Mouse (Mus musculus) right cerebral cortex, postnatal 10 days (tissue): ENCODE data around the gene Mctp2.
A peak's percentile ranks its signal among the peaks of the same experiment; 100 is the strongest.

Experiments
- DNase-seq, 2 experiments: peaks; one replicate each; pipeline ENCODE4 v3.0.0; 2021; ENCODE audit warnings: low spot score in 2 of 2

Mctp2 gene

GRCm38 (mm10) chr7:72169320-72169719, 137.1 kb downstream of the Mctp2 start:
- DNase-seq, result no peak

- DNase-seq, result no peak
Observed at GRCm38 (mm10) chr7:72165726-72166701, 140.4 kb downstream of the Mctp2 start.

DNA sequence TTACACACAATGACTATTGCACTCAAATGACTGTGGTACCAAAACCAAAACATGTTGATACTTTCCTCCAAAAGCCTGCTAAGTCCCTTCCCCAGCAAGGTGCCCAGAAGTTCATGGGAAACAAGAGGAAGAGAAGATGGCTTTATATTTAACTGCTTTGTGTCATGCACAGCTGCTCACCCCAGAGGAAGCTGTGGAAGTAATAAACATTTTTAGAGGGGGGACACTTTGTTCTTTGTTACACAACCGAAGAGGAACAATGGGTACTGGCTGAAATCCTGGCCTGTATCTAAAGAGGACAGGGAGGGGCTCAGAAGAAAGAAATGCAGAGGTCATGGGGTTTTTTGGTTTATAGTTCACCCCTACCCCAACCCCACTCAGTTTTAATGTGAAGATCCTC, 144.2 kb downstream of the Mctp2 start:
- DNase-seq, result no peak

DNA sequence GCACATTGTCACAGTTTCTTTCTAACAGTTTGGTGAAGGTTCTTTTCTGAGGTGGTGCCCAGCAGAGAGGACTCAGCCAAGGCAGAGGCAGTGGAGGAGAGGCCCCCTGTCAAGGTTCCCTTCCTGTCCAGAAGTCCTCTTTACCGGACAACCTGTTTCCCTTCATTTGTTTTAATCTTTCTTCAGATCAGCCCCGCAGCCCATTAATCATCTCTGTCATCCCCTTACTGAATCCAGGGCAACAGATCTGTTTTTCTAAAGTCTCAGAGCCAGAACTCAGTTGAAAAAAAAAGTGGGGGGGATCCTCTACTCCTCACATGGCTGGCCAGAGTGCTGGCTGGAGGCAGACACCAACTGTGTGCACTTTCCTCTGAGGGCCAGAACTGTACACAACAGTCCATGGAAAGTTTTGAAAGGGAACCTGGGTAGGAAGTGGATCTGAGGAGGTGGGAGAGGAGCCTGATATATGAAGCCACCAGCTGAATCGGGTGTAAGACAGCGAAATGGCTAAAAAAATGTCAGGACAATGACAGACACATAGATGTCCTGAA, 146.8 kb downstream of the Mctp2 start:
- DNase-seq, result no peak

GRCm38 (mm10) chr7:72150799-72151708, 155.4 kb downstream of the Mctp2 start:
- no peak for DNase-seq

DNA sequence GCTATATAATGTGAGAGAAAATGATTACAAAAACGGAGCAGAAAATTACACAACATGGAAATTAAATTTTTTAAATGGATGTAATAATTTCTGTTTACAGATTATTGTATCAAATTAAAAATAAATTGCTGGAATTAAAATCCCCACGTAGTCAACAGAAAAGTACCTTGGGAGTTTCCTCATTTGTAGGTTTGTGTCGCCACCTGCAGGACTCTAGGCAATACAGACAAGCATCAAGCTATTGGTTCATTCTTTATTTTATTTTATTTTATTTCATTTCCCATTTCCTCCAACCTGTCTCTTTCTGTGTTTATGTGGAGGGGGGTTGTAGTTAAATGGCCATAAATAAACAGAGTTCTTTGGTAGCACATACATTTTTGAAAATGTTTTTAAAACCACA, 157.3 kb downstream of the Mctp2 start:
- peak; percentile 67 to 76 for DNase-seq

DNA sequence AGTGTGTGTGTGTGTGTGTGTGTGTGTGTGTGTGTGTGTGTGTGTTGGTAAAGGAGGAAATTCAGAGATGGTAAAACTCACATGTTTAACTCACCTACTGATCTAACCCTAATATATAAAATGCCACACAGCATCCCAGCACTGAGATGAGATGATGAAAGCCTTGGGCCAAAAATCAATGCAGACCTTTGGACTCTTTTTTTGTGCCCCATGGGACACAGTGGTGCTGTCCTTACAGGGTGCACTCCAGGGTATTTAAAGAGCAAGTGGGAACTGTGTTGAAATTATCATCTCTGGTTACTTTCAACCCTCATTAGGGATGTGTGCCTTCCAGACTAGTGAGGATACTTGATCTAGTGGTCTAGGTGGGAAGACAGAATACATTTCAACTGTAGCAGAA, 159.6 kb downstream of the Mctp2 start:
- DNase-seq, result no peak

GRCm38 (mm10) chr7:72145726-72146520, 160.5 kb downstream of the Mctp2 start:
- DNase-seq, result no peak

- no peak for DNase-seq
Observed at GRCm38 (mm10) chr7:72138701-72139100, 167.7 kb downstream of the Mctp2 start.

DNA sequence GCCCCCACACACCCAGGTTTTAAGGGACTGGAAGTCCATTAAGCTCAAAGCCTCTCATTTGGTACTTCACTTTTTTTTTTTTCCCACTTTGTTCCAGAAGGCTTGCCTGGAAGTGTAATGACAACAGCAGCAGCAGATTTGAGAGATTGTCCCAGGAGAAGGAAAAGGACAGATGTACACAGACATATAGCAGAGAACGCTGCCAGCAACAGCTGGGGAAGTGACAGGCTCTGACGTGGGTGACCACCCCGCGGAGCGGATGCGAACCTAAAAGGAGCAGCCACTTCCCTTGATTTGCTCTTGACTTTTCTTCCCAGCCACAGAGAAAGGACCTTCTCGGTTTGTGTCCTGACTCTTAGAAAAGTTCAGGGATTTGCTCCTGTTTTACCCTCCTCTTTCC, 185.4 kb downstream of the Mctp2 start:
- no peak for DNase-seq

- DNase-seq, result peak; percentile 61 to 62
Observed at GRCm38 (mm10) chr7:72119713-72120112, 186.7 kb downstream of the Mctp2 start.

- no peak for DNase-seq
Observed at GRCm38 (mm10) chr7:72117376-72118077, 188.9 kb downstream of the Mctp2 start.

DNA sequence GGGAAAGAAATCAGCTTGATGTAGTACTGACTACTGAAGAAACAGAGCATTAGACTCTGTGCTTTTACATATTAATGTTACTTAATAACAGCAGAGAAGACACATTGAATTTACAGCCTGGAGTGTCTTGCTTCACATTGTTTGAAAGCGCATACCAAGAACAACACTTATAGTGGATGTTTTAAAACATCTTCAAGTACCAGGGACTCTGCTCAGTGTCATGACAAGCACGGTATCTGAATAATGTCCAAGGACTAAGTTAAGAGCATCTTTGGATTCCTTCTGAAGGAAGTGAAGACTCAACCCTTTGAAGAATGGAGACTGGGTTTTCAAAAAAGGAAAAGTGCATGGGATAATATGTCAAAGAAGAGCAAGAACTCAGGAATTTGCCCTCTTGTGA, 191.3 kb downstream of the Mctp2 start:
- no peak for DNase-seq

GRCm38 (mm10) chr7:72110578-72110977, 195.8 kb downstream of the Mctp2 start:
- DNase-seq, result no peak

- no peak for DNase-seq
Observed at GRCm38 (mm10) chr7:72108639-72109399, 197.6 kb downstream of the Mctp2 start.

DNA sequence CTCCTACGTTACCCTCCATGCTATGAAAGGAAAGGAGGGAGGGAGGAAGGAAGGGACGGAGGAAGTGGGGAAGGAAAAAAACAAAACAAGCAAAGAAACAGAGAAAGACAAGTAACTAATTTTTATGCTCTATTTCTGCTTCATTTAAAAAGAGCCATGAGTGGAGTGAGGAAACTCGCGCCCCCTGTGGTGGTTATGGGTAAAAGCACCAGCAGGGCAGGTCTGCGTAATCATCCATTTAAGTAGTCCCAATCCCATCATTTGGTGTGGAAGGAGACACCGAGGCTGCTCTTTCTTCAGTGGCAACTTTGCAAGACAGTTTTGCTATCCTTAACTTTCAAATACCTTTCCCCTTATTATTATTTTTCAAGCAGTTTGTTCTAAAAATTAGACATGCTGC, 202.2 kb downstream of the Mctp2 start:
- DNase-seq, result no peak

DNA sequence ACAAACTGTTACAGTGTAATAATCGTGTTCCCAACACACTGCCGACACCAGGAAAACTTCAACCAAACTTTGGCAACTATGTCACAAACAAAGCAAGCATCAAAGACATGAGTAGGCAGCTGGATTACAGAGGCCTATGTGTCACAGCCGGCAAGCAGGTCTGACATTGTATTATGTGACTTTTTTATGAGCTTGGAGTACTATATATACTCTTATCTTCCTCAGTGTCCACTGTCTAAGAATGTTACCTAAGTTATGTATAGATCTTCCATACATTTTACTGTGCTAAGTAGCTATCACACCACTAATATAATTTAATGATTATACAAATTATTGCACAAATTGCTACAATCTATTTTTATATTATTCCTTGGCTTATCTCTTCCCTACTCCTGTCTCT, 202.8 kb downstream of the Mctp2 start:
- DNase-seq, result no peak

DNA sequence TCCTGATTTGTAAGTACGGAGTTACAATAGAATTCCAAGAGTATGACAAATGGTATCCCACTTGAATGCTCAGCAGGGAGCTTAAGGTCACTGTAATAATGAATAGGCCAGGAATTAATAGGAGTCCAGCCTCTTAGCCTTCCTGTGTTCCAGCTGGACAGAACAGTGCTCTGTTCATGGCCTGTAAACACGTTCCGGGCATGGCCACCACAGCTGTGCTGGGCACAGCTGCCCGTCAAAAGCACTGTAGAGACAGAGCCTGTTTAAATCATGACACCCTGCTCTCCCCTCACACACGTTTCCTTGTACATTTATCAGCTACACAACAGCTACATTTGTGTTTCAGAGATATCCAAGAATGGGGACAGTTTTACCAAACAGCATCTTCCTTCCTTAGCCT, 205.7 kb downstream of the Mctp2 start:
- peak in 1 of 2 experiments; percentile 43 for DNase-seq

DNA sequence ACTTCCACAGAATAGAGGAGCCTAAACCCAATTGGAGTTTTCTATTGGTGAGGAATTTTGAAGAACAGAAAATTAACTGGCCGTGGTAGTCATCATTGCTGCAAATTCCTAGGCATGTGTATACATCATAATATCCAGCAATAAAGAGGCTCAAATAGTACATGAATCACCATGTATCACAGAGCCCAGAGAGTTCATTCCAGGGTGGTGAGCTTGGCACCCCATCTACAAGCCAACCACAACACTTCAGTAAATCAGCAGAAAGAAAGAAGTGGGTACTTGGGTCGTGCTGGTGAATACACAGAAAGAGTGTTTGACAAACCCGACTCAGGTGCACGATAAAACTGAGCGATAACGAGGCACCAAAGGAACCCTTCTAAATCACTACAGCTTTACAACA, 207.8 kb downstream of the Mctp2 start:
- no peak for DNase-seq

DNA sequence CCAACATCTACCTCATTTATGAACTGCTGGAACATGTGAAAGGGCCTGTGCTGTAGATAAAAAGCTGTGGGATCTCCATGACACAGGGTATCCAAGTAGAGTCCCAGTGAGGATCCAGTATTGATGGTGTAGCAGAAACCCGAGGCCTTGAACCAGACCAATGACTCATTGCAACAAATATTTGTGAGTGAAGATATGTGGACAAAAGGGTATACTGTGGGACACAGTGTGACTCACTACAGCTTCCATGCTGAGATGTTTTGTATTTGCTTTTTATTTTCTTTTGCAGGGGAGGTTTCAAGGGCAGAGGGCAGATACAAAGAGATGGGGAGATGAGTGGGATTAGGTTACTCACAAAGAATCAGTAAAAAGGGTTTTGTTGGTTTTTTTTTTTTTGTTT, 209.4 kb downstream of the Mctp2 start:
- no peak for DNase-seq
